Mouse (Mus musculus) embryonic facial prominence, embryonic 13.5 days (tissue): Measurements from ENCODE around the gene Prss40. TPM values are rescaled to one million over a fixed set of nuclear protein-coding genes. Genes with fewer than 3 reads are reported as not detected.
A peak's percentile ranks its signal among the peaks of the same experiment; 100 is the strongest.
"Not testable (repeated sequence)": the region's sequence is repeated elsewhere in the genome, so short reads cannot be mapped to it uniquely, and the experiment has no call there.

Experiments
- ATAC-seq: fragments of 200-750 bp; cut with Nextera tagmentation; 2 replicates; pipeline ENCODE4 v1.8.0; 2017; ENCODE audit warnings: low read depth; ENCODE audit not compliant: insufficient number of reproducible peaks, insufficient read depth, low FRiP score, low TSS enrichment
- H3K27ac ChIP-seq: fragments of 300-500 bp; sonication (generic); 2 replicates; pipeline ENCODE4 v1.5.1; 2015; ENCODE audit warnings: moderate library complexity, mild to moderate bottlenecking, inconsistent platforms
- H3K27me3 ChIP-seq: fragments of 300-500 bp; sonication (generic); 2 replicates; pipeline ENCODE4 v1.6.1; 2015; ENCODE audit warnings: mild to moderate bottlenecking, inconsistent platforms
- H3K36me3 ChIP-seq: fragments of 300-500 bp; sonication (generic); 2 replicates; pipeline ENCODE4 v1.6.1; 2015; ENCODE audit warnings: mild to moderate bottlenecking, inconsistent platforms
- H3K4me1 ChIP-seq: fragments of 300-500 bp; sonication (generic); 2 replicates; pipeline ENCODE4 v1.6.1; 2015; ENCODE audit warnings: inconsistent platforms
- H3K4me2 ChIP-seq: fragments of 300-500 bp; sonication (generic); 2 replicates; pipeline ENCODE4 v1.6.1; 2015; ENCODE audit warnings: moderate library complexity, mild to moderate bottlenecking, inconsistent platforms
- H3K4me3 ChIP-seq: fragments of 300-500 bp; sonication (generic); 2 replicates; pipeline ENCODE4 v1.5.1; 2015; ENCODE audit warnings: mild to moderate bottlenecking, inconsistent platforms
- H3K9ac ChIP-seq: fragments of 300-500 bp; sonication (generic); 2 replicates; pipeline ENCODE4 v1.6.1; 2015; ENCODE audit warnings: mild to moderate bottlenecking, inconsistent platforms
- H3K9me3 ChIP-seq: fragments of 300-500 bp; sonication (generic); 2 replicates; pipeline ENCODE4 v1.6.1; 2016; ENCODE audit warnings: inconsistent platforms
- WGBS: fragments of 180-500 bp; shearing (Covaris S2); methylation state at CpG from one replicate; pipeline ENCODE4 v1.1.7; 2015; ENCODE audit warnings: mixed read lengths; 5-methylcytosine and 5-hydroxymethylcytosine counted together
- polyA plus RNA-seq: library from polyadenylated mRNA; unstranded; fragments of >200 nt; fragmentation: Nextera tagmentation; extraction: Ambion mirVana; gene quantifications from 2 replicates; pipeline ENCODE4 v1.2.1, GENCODE M21; 2015

The Prss40 gene
- polyA plus RNA-seq, 1 experiment from 2014 or later: 0.14 TPM

DNA sequence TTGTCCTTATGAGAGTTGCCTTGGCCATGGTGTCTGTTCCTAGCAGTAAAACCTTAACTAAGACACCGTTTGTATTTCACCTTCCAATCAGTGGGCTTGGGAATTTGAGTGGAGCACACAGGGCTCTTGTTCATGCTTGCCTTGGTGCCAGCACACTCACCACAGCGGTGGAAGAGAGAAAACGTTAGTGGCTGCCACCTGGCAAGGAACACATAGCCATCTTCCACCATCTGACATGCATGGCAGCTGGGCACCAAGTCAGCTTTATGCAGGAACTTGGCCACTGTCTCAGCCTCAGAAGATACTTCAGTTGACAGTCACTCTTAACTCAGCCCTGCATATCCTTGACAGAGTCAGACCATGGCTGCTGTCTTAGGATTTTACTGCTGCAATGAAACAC, 37.1 kb downstream of the Prss40 start:
- 82% methylated on average over 3 of the region's 3 CpGs for WGBS
- Histone ChIP-seq H3K9me3 (no peaks in the 10 kb centered on the region), H3K4me1 (no peaks in the 10 kb centered on the region), H3K4me3 (no peak overlapping the region), H3K9ac (no peak overlapping the region), H3K36me3 (no peaks in the 10 kb centered on the region), H3K27me3 (no peaks in the 10 kb centered on the region), H3K4me2 (no peak overlapping the region), H3K27ac (no peak overlapping the region)
- no peak for ATAC-seq

- Histone ChIP-seq H3K27ac (no peak overlapping the region), H3K9ac (no peak overlapping the region), H3K36me3 (no peaks in the 10 kb centered on the region), H3K27me3 (no peaks in the 10 kb centered on the region), H3K4me1 (no peaks in the 10 kb centered on the region), H3K9me3 (no peaks in the 10 kb centered on the region), H3K4me3 (no peak overlapping the region), H3K4me2 (no peak overlapping the region)
- WGBS: 80% methylated on average over 3 of the region's 3 CpGs
- ATAC-seq: no peak
Observed at GRCm38 (mm10) chr1:34522850-34523244, 37.9 kb downstream of the Prss40 start.

DNA sequence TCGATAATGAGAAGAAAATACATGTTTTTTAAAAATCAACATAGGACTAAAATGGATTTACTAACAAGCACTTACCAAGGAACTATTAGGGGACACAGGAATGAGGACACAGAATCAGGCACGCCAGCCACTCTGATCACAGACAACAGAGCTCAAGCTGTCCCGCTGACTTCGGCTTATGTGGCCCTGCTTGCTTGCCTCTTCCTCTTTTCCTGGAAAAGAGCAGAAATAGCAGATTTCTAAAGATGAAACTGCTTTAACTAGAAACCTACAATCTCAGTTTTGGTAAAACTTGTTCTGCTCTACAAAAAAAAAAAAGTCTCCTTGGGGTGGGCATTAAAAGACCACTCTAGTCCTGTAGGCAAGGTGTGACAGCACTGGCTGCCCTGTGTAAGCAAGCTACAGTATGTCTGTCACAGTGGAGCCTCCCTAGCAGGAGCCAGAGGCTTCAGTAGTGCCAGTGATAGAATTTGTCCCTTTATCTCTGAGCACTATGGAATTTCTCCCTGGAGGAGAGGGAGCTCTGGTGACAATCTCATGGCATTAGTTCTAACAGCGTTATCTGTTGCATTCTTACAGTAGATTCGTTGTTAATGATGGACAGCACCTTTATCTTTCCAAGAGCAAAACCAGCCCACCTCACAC, 38.4 kb downstream of the Prss40 start:
- no peaks in the 10 kb centered on the region for H3K4me1 ChIP-seq
- WGBS: 78% methylated on average over 6 of the region's 6 CpGs
- no peak overlapping the region for H3K4me3 ChIP-seq
- H3K27ac ChIP-seq: no peak overlapping the region
- H3K36me3 ChIP-seq: no peaks in the 10 kb centered on the region
- H3K9ac ChIP-seq: no peak overlapping the region
- H3K4me2 ChIP-seq: no peak overlapping the region
- H3K9me3 ChIP-seq: no peaks in the 10 kb centered on the region
- H3K27me3 ChIP-seq: no peaks in the 10 kb centered on the region
- ATAC-seq: no peak

DNA sequence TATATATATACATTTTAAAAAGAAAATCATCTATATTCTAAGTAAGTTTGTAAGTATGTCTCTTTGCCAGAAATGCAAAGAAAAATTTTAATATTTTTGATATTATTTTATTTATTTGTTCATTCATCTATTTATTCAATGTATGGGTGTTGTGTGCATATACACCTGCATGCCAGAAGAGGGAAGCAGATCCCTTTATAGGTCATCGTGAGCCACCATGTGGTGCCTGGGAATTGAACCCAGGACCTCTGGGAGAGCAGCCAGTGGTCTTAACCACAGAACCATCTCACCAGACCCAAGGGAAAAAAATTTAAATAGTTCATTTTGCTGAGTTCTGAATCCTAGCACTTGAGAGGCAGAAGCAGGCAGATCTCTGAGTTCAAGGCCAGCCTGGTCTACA, 42.5 kb downstream of the Prss40 start:
- no peak for ATAC-seq
- H3K9ac ChIP-seq: no peak overlapping the region
- H3K4me1 ChIP-seq: no peaks in the 10 kb centered on the region
- no peak overlapping the region for H3K27ac ChIP-seq
- no peaks in the 10 kb centered on the region for H3K27me3 ChIP-seq
- no peak overlapping the region for H3K4me3 ChIP-seq
- WGBS: 85% methylated on average over 1 of the region's 1 CpGs
- no peaks in the 10 kb centered on the region for H3K36me3 ChIP-seq
- no peaks in the 10 kb centered on the region for H3K9me3 ChIP-seq
- H3K4me2 ChIP-seq: no peak overlapping the region

DNA sequence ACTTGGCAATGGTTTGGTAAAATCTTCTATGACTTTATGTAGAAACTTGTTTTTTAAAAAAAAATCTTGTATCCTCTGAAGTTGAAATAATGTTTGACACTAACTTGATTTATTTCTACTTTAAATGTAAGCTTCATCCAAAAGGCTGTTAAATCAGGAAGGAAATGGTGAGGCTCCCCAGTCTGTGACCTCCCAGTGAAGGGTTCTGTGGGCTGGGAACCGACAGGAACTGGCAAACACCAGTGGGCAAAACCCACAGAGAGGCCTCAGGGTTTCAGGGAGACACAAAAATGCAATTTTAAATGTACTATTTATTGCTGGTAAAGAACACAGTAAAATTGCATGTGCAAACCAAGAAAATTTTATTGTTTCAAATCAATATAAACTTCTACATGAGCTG, 42.9 kb downstream of the Prss40 start:
- not testable (repeated sequence) for H3K9me3 ChIP-seq, H3K4me2 ChIP-seq, H3K9ac ChIP-seq, ATAC-seq, H3K4me3 ChIP-seq, H3K36me3 ChIP-seq, H3K27me3 ChIP-seq, H3K27ac ChIP-seq, H3K4me1 ChIP-seq
- WGBS: 61% methylated on average over 1 of the region's 1 CpGs

DNA sequence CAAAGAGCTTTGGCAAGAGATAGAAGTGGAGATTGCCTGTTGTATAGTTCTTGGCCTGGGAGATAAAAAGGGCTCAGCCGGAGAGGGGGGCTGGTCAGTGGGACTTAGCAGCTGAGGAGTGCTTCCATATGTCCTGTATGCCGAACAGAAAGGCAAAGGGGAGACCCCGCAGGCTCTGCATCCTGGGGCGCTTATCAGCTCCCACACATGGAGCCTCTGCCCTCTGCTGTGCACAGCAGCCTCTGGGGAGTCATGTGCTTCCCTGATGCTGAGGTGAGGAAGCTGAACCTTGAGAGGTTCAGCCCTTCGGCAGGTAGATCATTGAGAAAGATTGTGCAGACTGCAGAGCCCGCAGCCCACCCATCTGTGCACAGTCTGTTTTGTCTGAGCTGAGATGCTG, 43.4 kb downstream of the Prss40 start:
- H3K9me3 ChIP-seq, H3K27me3 ChIP-seq, H3K9ac ChIP-seq, H3K27ac ChIP-seq, H3K4me3 ChIP-seq, H3K4me1 ChIP-seq, H3K36me3 ChIP-seq, ATAC-seq, H3K4me2 ChIP-seq: not testable (repeated sequence)
- WGBS: 58% methylated on average over 6 of the region's 6 CpGs

DNA sequence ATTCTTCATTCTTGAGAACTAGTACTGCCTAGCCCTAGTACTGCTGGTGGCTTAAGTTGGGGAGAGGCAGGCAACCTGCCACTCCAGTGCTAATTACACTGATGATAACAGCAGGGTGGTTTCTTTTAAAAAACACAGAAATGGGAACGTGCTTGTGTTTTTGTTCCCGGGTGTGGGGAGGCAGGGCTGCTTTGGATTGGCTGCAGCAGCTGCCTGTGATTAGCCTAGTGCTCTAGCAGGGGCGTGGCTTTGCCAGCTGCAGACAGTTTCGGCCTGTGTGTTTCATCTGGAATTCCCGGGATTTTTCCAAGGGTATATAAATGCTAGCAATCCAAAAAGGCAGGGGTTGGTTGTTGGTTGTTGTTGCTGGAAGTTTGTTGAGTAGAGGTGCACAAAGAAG, 44.1 kb downstream of the Prss40 start:
- no peak overlapping the region for H3K27ac ChIP-seq
- no peaks in the 10 kb centered on the region for H3K4me1 ChIP-seq
- WGBS: 23% methylated on average over 5 of the region's 5 CpGs
- H3K4me2 ChIP-seq: peak overlapping the region; percentile 22; the same call in 1 of the 2 replicates
- no peaks in the 10 kb centered on the region for H3K36me3 ChIP-seq
- no peaks in the 10 kb centered on the region for H3K9me3 ChIP-seq
- H3K27me3 ChIP-seq: no peaks in the 10 kb centered on the region
- H3K4me3 ChIP-seq: no peak overlapping the region
- no peak overlapping the region for H3K9ac ChIP-seq
- no peak for ATAC-seq

- no peak overlapping the region for H3K9ac ChIP-seq
- no peaks in the 10 kb centered on the region for H3K36me3 ChIP-seq
- WGBS: 77% methylated on average over 4 of the region's 4 CpGs
Observed at GRCm38 (mm10) chr1:34513068-34513467, 47.7 kb downstream of the Prss40 start.

DNA sequence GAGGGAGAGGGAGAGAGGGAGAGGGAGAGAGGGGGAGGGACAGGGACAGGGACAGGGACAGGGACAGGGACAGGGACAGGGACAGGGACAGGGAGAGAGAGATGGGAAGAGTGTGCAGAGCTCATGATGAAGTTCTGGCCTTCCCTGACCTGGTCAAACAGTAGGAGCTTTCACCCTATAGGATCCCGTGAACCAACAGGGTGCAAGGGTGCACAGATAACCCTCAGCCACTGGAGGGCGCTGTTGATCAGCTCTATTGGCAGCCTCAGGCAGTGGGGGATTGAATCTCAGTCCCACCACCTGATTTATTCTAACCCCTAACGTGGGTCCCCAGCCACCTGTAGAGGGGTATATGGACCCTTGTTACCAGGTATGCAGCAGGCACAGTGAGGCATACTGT, 49.7 kb downstream of the Prss40 start:
- Histone ChIP-seq H3K9me3 (no peaks in the 10 kb centered on the region), H3K36me3 (no peaks in the 10 kb centered on the region), H3K9ac (no peak overlapping the region), H3K4me2 (no peak overlapping the region; the same call in 1 of the 2 replicates), H3K4me3 (no peak overlapping the region), H3K27ac (no peak overlapping the region), H3K4me1 (peaks cover 4% of the 10 kb centered on the region; the same call in 1 of the 2 replicates), H3K27me3 (no peaks in the 10 kb centered on the region)
- WGBS: 2% methylated on average over 3 of the region's 3 CpGs
- ATAC-seq: no peak

More at GRCm38 (mm10) chr1:34513068-34513467, 47.7 kb downstream of the Prss40 start:
- Histone ChIP-seq H3K27ac (no peak overlapping the region), H3K9me3 (no peaks in the 10 kb centered on the region), H3K4me1 (peaks cover 4% of the 10 kb centered on the region; the same call in 1 of the 2 replicates), H3K4me2 (no peak overlapping the region), H3K4me3 (no peak overlapping the region), H3K27me3 (no peaks in the 10 kb centered on the region)
- no peak for ATAC-seq

DNA sequence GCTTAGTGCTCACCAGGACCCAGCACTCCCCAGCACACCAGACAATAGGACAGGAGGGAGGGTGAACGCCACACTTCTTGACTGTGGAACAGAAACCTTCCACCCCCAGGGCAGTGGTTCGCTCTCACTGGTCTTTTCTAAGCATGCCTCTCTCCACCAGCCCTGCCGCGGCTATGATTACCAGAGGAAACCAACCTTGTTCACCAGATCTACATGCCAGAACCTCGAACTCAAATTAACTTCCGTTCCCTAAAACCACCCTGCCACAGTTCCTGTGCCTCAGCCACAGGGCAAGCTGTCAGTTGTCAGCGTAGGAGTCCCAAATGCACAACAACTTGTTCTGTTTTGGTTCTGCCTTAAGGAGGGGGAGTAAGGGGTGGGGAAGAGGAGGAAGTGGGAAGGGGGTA, 50.2 kb downstream of the Prss40 start:
- Histone ChIP-seq H3K4me2 (peak overlapping the region; percentile 53), H3K9ac (no peak overlapping the region), H3K27me3 (no peaks in the 10 kb centered on the region), H3K36me3 (no peaks in the 10 kb centered on the region), H3K4me3 (peak overlapping the region; percentile 10; the same call in 1 of the 2 replicates), H3K9me3 (no peaks in the 10 kb centered on the region), H3K4me1 (peaks cover 4% of the 10 kb centered on the region; the same call in 1 of the 2 replicates), H3K27ac (no peak overlapping the region)
- WGBS: 2% methylated on average over 7 of the region's 7 CpGs
- no peak for ATAC-seq

DNA sequence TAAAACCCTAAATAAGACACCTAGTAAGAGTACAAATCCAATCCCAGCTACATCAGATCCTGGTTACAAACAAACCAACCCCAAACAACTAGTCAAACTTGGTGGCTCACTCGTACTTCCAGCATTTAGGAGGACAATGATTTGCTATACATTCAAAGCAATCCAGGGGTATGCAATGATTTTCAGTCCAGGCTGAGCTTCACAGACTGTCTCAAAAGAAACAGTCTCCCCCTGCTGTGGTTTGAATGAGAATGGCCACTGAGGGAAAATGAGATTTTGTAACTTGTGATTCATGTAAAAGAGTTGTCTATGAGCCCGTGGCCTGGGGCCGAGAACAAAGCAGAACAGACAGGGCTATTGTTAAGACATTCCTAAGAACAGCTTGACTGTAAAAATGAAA, 52.8 kb downstream of the Prss40 start:
- no peaks in the 10 kb centered on the region for H3K36me3 ChIP-seq
- no peak overlapping the region for H3K4me2 ChIP-seq
- no peak overlapping the region for H3K27ac ChIP-seq
- no peaks in the 10 kb centered on the region for H3K9me3 ChIP-seq
- ATAC-seq: no peak
- no peak overlapping the region for H3K4me3 ChIP-seq
- peaks cover 4% of the 10 kb centered on the region; the same call in 1 of the 2 replicates for H3K4me1 ChIP-seq
- no peak overlapping the region for H3K9ac ChIP-seq
- H3K27me3 ChIP-seq: no peaks in the 10 kb centered on the region
- 86% methylated on average over 3 of the region's 3 CpGs for WGBS

DNA sequence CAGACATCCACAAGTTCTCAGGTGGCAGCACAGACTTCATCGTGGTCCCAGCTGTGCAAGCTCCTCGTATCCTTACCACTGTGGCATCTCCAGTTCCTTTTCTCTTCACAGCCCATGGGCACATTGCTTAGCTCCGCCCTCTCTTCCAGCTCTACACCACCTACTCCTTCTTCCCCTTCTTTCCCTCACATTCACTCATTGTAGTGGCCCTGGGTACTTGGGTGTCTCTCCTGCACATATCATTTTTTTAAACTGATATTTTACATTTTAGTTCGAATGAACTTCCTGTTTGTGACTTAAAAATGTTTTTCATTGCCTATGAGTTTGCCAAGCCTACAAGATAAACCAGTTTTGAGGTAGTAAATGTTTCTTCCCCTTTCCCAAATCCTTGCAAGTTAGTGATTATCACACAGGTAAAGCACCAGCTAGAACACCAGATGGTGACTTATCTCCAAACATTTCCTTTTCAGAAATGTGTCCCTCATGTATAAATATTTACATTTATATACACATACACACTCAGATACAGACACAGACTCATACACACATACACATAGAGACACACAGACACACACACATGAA, 54.7 kb downstream of the Prss40 start:
- ATAC-seq: no peak

More for the DNA sequence above, 54.7 kb downstream of the Prss40 start:
- Histone ChIP-seq H3K4me3 (no peak overlapping the region), H3K4me1 (peaks cover 4% of the 10 kb centered on the region; the same call in 1 of the 2 replicates), H3K9me3 (no peaks in the 10 kb centered on the region), H3K9ac (no peak overlapping the region), H3K27ac (no peak overlapping the region), H3K36me3 (no peaks in the 10 kb centered on the region), H3K27me3 (no peaks in the 10 kb centered on the region), H3K4me2 (no peak overlapping the region)
- WGBS: 66% methylated on average over 4 of the region's 4 CpGs
